Mouse (Mus musculus) gastrocnemius, adult 8-10 months (tissue): Measurements from ENCODE around the gene Gm28042. TPM values are rescaled to one million over a fixed set of nuclear protein-coding genes. Genes with fewer than 3 reads are reported as not detected.

Experiments
- microRNA-seq: library from miRNA; unstranded; fragments of <30 nt; microRNA quantifications from one replicate; pipeline ENCODE4 v1.2.0, GENCODE M21; 2022
- total RNA-seq, 4 experiments: library from RNA; stranded (reverse); gene quantifications; 2 replicates each; pipeline ENCODE4 v1.2.4; 2022

Gm28042 gene
- total RNA-seq, 4 experiments from 2014 or later = 0.22 to 1.1 (median 0.74) TPM; not detected in 1

Small RNAs within 50 kb of the gene (microRNA-seq; reads per million reads assigned to microRNA genes)
- gene Mir7665 = not detected

Other genes starting within 250 kb of the Gm28042 start
- 10 to 100 TPM; 14.2 to 17.0 (median 16.2) TPM for gene Rpap1, start 240.0 kb upstream of the Gm28042 start, total RNA-seq
- gene Tyro3, start 229.8 kb upstream of the Gm28042 start, total RNA-seq = under 1 TPM; 0.29 to 0.74 (median 0.46) TPM
- 10 to 100 TPM; 24.9 to 49.9 (median 31.8) TPM for gene Mga, start 130.3 kb upstream of the Gm28042 start, total RNA-seq
- gene Mapkbp1, start 54.8 kb upstream of the Gm28042 start, total RNA-seq = 1 to 10 TPM; 6.0 to 8.4 (median 6.5) TPM
- gene Jmjd7, start within 50 bp of the Gm28042 start, total RNA-seq = 1 to 10 TPM; 1.8 to 3.0 (median 2.4) TPM
- gene Pla2g4b, start 5.9 kb downstream of the Gm28042 start, total RNA-seq = 1 to 10 TPM in 3 of 4 experiments, under 1 TPM in 1; 0.11 to 1.6 (median 1.1) TPM
- gene Ehd4, start 127.1 kb downstream of the Gm28042 start, total RNA-seq = 10 to 100 TPM; 19.2 to 29.3 (median 25.5) TPM
- gene Pla2g4e, start 217.8 kb downstream of the Gm28042 start, total RNA-seq = 10 to 100 TPM; 24.1 to 25.4 (median 25.0) TPM